ENCODE assay signal across 8 mouse cellular contexts in genomic region chr9:58250322-58250721, GRCm38 (mm10). TPM values are rescaled to one million over a fixed set of nuclear protein-coding genes. Genes with fewer than 3 reads are reported as not detected.
DNase-seq lines count a peak whose midpoint lies in the region; ATAC-seq lines count a peak whose summit lies in the region.

No protein-coding gene starts in this region.

- peak overlapping the region; percentile 93 for H3K9ac ChIP-seq in heart, embryonic 13.5 days
- H3K9ac ChIP-seq in forebrain, embryonic 12.5 days = no peak overlapping the region
- peak overlapping the region; percentile 92 for H3K9ac ChIP-seq in liver, embryonic 13.5 days

- H3K27me3 ChIP-seq in heart, embryonic 13.5 days (replicated peaks) = no peaks in the 10 kb centered on the region
- no peaks in the 10 kb centered on the region for H3K27me3 ChIP-seq in forebrain, embryonic 12.5 days
- H3K27me3 ChIP-seq in liver, embryonic 13.5 days = no peaks in the 10 kb centered on the region

- peak overlapping the region; percentile 91 for H3K27ac ChIP-seq in heart, embryonic 13.5 days (replicated peaks)
- 0 out of 2 replicates have a peak overlapping the region, but pooled peaks have one; percentile 74 for H3K27ac ChIP-seq in forebrain, embryonic 12.5 days
- H3K27ac ChIP-seq in liver, embryonic 13.5 days = peak overlapping the region; percentile 97

- peak overlapping the region; percentile 86 for H3K4me2 ChIP-seq in heart, embryonic 13.5 days
- H3K4me2 ChIP-seq in forebrain, embryonic 12.5 days = peak overlapping the region; percentile 67
- peak overlapping the region; percentile 95 for H3K4me2 ChIP-seq in liver, embryonic 13.5 days

- no peak for DNase-seq in heart, adult 18-20 months
- peak; percentile 59 for DNase-seq in A20 (ENCODE audit: low read depth, low spot score)
- no peak for DNase-seq in liver, embryonic 13.5 days
- no peak for DNase-seq in thymus, postnatal 4 days
- no peak for DNase-seq in layer of hippocampus, postnatal 25 days (ENCODE audit: extremely low spot score in 1 of 2, low spot score in 1 of 2)
- DNase-seq in right cerebral cortex, adult 18-20 months = no peak

- peaks cover 53% of the 10 kb centered on the region for H3K4me1 ChIP-seq in heart, embryonic 13.5 days
- peaks cover 50% of the 10 kb centered on the region for H3K4me1 ChIP-seq in forebrain, embryonic 12.5 days
- peaks cover 68% of the 10 kb centered on the region for H3K4me1 ChIP-seq in liver, embryonic 13.5 days (replicated peaks)

- no peak for ATAC-seq in heart, embryonic 13.5 days (ENCODE audit: extremely low read depth, insufficient number of reproducible peaks, low FRiP score, low TSS enrichment)
- no peak for ATAC-seq in forebrain, embryonic 12.5 days (ENCODE audit: low FRiP score)
- ATAC-seq in liver, embryonic 13.5 days (ENCODE audit: low read depth) = no peak

- WGBS in heart, embryonic 13.5 days = 63% methylated on average over 8 of the region's 8 CpGs
- 81% methylated on average over 8 of the region's 8 CpGs for WGBS in forebrain, embryonic 12.5 days
- WGBS in liver, embryonic 13.5 days (ENCODE audit: insufficient replicate concordance) = 75% methylated on average over 8 of the region's 8 CpGs

- peak overlapping the region; percentile 72 for H3K4me3 ChIP-seq in heart, embryonic 13.5 days
- H3K4me3 ChIP-seq in forebrain, embryonic 12.5 days (replicated peaks) = no peak overlapping the region
- peak overlapping the region; percentile 82; the same call in 1 of the 2 replicates for H3K4me3 ChIP-seq in liver, embryonic 13.5 days (replicated peaks)

- H3K9me3 ChIP-seq in heart, embryonic 13.5 days = no peaks in the 10 kb centered on the region
- H3K9me3 ChIP-seq in forebrain, embryonic 12.5 days = no peaks in the 10 kb centered on the region
- no peaks in the 10 kb centered on the region for H3K9me3 ChIP-seq in liver, embryonic 13.5 days (replicated peaks)

- peaks cover 10% of the 10 kb centered on the region for H3K36me3 ChIP-seq in heart, embryonic 13.5 days
- no peaks in the 10 kb centered on the region for H3K36me3 ChIP-seq in forebrain, embryonic 12.5 days (replicated peaks)
- H3K36me3 ChIP-seq in liver, embryonic 13.5 days = peaks cover 5% of the 10 kb centered on the region

RNA-seq across cellular contexts. Expression of gene Pml, which starts 0.7 kb away (rescaled TPM):
- 11.9 and 12.9 TPM in 2 replicates for polyA plus RNA-seq in heart, embryonic 13.5 days (2015; fragmentation: Nextera tagmentation; extraction: Ambion mirVana)
- 1 to 10 TPM; 8.1 to 8.8 TPM for total RNA-seq in heart, adult 18-20 months (2021)
- polyA plus RNA-seq in forebrain, embryonic 12.5 days (2016; fragmentation: Nextera tagmentation; extraction: Ambion mirVana) = 11.1 TPM in 2 replicates
- polyA plus RNA-seq in liver, embryonic 13.5 days (2015; fragmentation: Nextera tagmentation; extraction: Ambion mirVana) = 18.9 and 21.1 TPM in 2 replicates
- 10 to 100 TPM in 1 of 2 experiments, 1 to 10 TPM in 1; 8.4 to 11.0 TPM for total RNA-seq in layer of hippocampus, postnatal 25 days (2021)

RNA-seq across cellular contexts. Expression of gene Stoml1, which starts 2.6 kb away (rescaled TPM):
- polyA plus RNA-seq in heart, embryonic 13.5 days (2015; fragmentation: Nextera tagmentation; extraction: Ambion mirVana) = 25.0 and 25.6 TPM in 2 replicates
- total RNA-seq in heart, adult 18-20 months (2021) = 10 to 100 TPM; 10.2 to 10.5 TPM
- polyA plus RNA-seq in forebrain, embryonic 12.5 days (2016; fragmentation: Nextera tagmentation; extraction: Ambion mirVana) = 52.2 and 53.3 TPM in 2 replicates
- 5.2 and 5.5 TPM in 2 replicates for polyA plus RNA-seq in liver, embryonic 13.5 days (2015; fragmentation: Nextera tagmentation; extraction: Ambion mirVana)
- 10 to 100 TPM; 71.3 to 78.6 TPM for total RNA-seq in layer of hippocampus, postnatal 25 days (2021)

RNA-seq across cellular contexts. Expression of gene Islr2, which starts 46.2 kb away (rescaled TPM):
- 0.05 and 0.17 TPM in 2 replicates for polyA plus RNA-seq in heart, embryonic 13.5 days (2015; fragmentation: Nextera tagmentation; extraction: Ambion mirVana)
- 1 to 10 TPM in 1 of 2 experiments, under 1 TPM in 1; 0.42 to 1.7 TPM for total RNA-seq in heart, adult 18-20 months (2021)
- 52.3 and 60.8 TPM in 2 replicates for polyA plus RNA-seq in forebrain, embryonic 12.5 days (2016; fragmentation: Nextera tagmentation; extraction: Ambion mirVana)
- polyA plus RNA-seq in liver, embryonic 13.5 days (2015; fragmentation: Nextera tagmentation; extraction: Ambion mirVana) = 0.03 TPM in 1 of 2 replicates, not detected in the other
- total RNA-seq in layer of hippocampus, postnatal 25 days (2021) = 100 to 1,000 TPM; 152 TPM

RNA-seq across cellular contexts. Expression of gene Islr, which starts 46.2 kb away (rescaled TPM):
- polyA plus RNA-seq in heart, embryonic 13.5 days (2015; fragmentation: Nextera tagmentation; extraction: Ambion mirVana) = 18.6 and 23.3 TPM in 2 replicates
- 10 to 100 TPM; 19.2 to 19.8 TPM for total RNA-seq in heart, adult 18-20 months (2021)
- polyA plus RNA-seq in forebrain, embryonic 12.5 days (2016; fragmentation: Nextera tagmentation; extraction: Ambion mirVana) = 16.4 and 17.9 TPM in 2 replicates
- polyA plus RNA-seq in liver, embryonic 13.5 days (2015; fragmentation: Nextera tagmentation; extraction: Ambion mirVana) = 3.8 and 4.2 TPM in 2 replicates
- 10 to 100 TPM; 11.3 to 15.0 TPM for total RNA-seq in layer of hippocampus, postnatal 25 days (2021)

Comparison
In these comparisons a context has a peak if more than half of its experiments do, and no peak if none do; other contexts are left out.
1. RNA of gene Islr2, which starts 46.2 kb away (polyA plus RNA-seq): 52.3 to 60.8 TPM in forebrain, embryonic 12.5 days; 0.05 to 0.17 TPM in heart, embryonic 13.5 days and 0.03 TPM in liver, embryonic 13.5 days; every median in the first group is over 10 times any median in the second.
2. Peak in every context shown above with its lines, with median percentiles within 50 percentile points of each other: H3K27ac ChIP-seq and H3K4me2 ChIP-seq.